Mouse (Mus musculus) macrophage (primary cell): Measurements from ENCODE around the gene Naa15. TPM values are rescaled to one million over a fixed set of nuclear protein-coding genes. Genes with fewer than 3 reads are reported as not detected.
A peak's percentile ranks its signal among the peaks of the same experiment; 100 is the strongest.
"Not testable (repeated sequence)": the region's sequence is repeated elsewhere in the genome, so short reads cannot be mapped to it uniquely, and the experiment has no call there.

Experiments
- H3K27ac ChIP-seq: fragments of 350-480 bp; formaldehyde crosslinking; 2 replicates; pipeline ENCODE4 v1.9.0; 2021
- H3K36me3 ChIP-seq: fragments of 350-480 bp; formaldehyde crosslinking; 2 replicates; pipeline ENCODE4 v1.9.0; 2021; ENCODE audit errors: inconsistent target
- H3K4me3 ChIP-seq: fragments of 350-480 bp; formaldehyde crosslinking; 2 replicates; pipeline ENCODE4 v1.9.0; 2021; ENCODE audit errors: inconsistent target
- H3K79me2 ChIP-seq: fragments of 350-480 bp; formaldehyde crosslinking; 2 replicates; pipeline ENCODE4 v1.9.0; 2021; ENCODE audit errors: inconsistent target
- WGBS: methylation state at CpG from one replicate; pipeline ENCODE4 v1.1.7; 2026; ENCODE audit warnings: inconsistent platforms; ENCODE audit not compliant: missing documents; 5-methylcytosine and 5-hydroxymethylcytosine counted together
- polyA plus RNA-seq: library from polyadenylated mRNA; stranded (reverse); fragments of 250-400 nt; gene quantifications from 3 replicates; pipeline ENCODE4 v1.2.4, GENCODE M21; 2018; ENCODE audit warnings: inconsistent platforms

Naa15 gene
- polyA plus RNA-seq, 1 experiment from 2014 or later, result 39.3 TPM

- H3K27ac ChIP-seq, result no peak overlapping the region
- H3K79me2 ChIP-seq, result no peaks in the 10 kb centered on the region
- H3K36me3 ChIP-seq, result no peaks in the 10 kb centered on the region
- no peak overlapping the region for H3K4me3 ChIP-seq
- WGBS, result 88% methylated on average over 12 of the region's 12 CpGs
Observed at GRCm38 (mm10) chr3:51386441-51387133, 28.4 kb upstream of the Naa15 start.

GRCm38 (mm10) chr3:51387134-51387451 lies 27.9 kb upstream of the Naa15 start:
- no peak overlapping the region for H3K27ac ChIP-seq
- H3K79me2 ChIP-seq, result no peaks in the 10 kb centered on the region
- no peaks in the 10 kb centered on the region for H3K36me3 ChIP-seq
- no peak overlapping the region for H3K4me3 ChIP-seq
- WGBS, result 86% methylated on average over 3 of the region's 3 CpGs

GRCm38 (mm10) chr3:51387868-51388381 lies 27.0 kb upstream of the Naa15 start:
- no peak overlapping the region for H3K4me3 ChIP-seq
- WGBS, result 97% methylated on average over 7 of the region's 8 CpGs
- H3K36me3 ChIP-seq, result no peaks in the 10 kb centered on the region
- H3K79me2 ChIP-seq, result no peaks in the 10 kb centered on the region
- no peak overlapping the region for H3K27ac ChIP-seq

GRCm38 (mm10) chr3:51388904-51389303 lies 26.0 kb upstream of the Naa15 start:
- 13% methylated on average over 13 of the region's 13 CpGs for WGBS
- Histone ChIP-seq H3K27ac (no peak overlapping the region), H3K79me2 (no peaks in the 10 kb centered on the region), H3K4me3 (no peak overlapping the region), H3K36me3 (no peaks in the 10 kb centered on the region)

- WGBS, result 88% methylated on average over 5 of the region's 5 CpGs
- H3K27ac ChIP-seq, result no peak overlapping the region
- no peaks in the 10 kb centered on the region for H3K36me3 ChIP-seq
- H3K79me2 ChIP-seq, result no peaks in the 10 kb centered on the region
- H3K4me3 ChIP-seq, result no peak overlapping the region
Observed at GRCm38 (mm10) chr3:51391095-51391494, 23.9 kb upstream of the Naa15 start.

DNA sequence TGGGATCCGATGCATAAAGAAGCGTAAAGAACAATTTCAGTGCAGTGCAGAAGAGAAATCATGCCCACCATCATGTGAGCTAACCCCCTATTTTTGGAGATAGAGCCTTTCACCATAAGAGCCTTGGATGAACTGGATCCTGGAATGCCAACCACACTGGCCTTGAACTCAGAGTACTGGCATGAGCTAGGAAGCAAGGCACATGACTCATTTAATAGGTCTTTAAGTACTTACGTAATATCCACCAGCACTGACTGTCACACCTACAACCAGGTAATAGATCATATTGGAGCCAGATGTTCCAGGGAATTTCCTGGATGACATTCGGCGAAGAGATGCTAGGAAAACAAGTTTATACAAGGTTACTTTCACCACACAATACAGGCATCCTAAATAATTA lies 23.4 kb upstream of the Naa15 start:
- WGBS, result 91% methylated on average over 5 of the region's 5 CpGs
- H3K27ac ChIP-seq, result no peak overlapping the region
- no peaks in the 10 kb centered on the region for H3K36me3 ChIP-seq
- H3K79me2 ChIP-seq, result no peaks in the 10 kb centered on the region
- H3K4me3 ChIP-seq, result no peak overlapping the region

DNA sequence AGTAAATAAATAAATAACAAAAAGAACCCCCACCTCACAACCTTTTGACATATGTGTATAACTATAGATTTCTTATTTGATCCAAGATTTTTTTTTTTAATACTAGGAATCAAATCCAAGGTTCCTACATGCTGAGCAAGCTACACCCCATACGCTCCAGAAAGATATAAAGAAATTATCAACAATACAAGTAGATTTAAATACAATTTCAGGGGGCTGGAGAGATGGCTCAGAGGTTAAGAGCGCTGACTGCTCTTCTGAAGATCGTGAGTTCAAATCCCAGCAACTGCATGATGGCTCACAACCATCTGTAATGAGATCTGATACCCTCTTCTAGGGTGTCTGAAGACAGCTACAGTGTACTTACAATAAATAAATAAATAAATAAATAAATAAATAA lies 21.9 kb upstream of the Naa15 start:
- WGBS, result 100% methylated on average over 3 of the region's 3 CpGs
- H3K36me3 ChIP-seq, H3K4me3 ChIP-seq, H3K79me2 ChIP-seq, H3K27ac ChIP-seq: not testable (repeated sequence)

DNA sequence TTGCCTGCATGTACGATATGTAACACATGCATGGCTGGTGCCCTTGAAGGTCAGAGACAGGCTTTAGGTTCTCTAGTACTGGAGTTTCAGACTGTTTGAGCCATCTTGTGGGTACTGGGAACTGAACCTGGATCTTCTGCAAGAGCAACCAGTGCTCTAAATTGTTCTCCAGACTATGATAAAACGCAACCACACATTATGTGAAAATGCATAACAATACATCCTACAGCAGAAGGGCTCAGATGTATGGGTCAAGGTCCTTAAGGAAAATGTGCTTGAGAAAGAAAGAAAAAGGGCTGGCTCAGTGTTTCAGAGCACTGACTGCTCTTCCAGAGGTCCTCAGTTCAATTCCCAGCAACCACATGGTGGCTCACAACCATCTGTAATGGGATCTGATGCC lies 21.3 kb upstream of the Naa15 start:
- Histone ChIP-seq H3K4me3 (no peak overlapping the region), H3K36me3 (no peaks in the 10 kb centered on the region), H3K27ac (no peak overlapping the region), H3K79me2 (no peaks in the 10 kb centered on the region)
- 100% methylated on average over 2 of the region's 2 CpGs for WGBS

DNA sequence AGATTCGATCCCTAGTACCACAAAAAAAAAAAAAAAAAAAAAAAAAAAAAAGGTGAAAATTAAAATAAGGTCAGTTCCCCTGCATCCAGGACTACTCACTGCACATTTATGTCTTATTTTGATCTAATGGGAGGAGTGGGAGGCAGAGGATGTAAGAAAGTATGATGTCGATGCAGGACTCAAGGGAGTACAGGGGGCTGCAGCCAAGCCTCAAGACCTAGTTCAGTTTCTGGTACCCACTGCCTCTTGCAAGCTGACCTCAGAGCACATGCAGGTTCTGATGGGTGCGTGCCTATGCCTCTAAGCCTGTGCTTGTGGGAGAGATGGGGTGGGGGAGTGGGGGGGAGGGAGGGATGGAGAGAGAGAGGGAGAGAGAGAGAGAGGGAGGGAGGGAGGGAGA lies 20.1 kb upstream of the Naa15 start:
- Histone ChIP-seq H3K4me3 (no peak overlapping the region), H3K79me2 (no peaks in the 10 kb centered on the region), H3K27ac (no peak overlapping the region), H3K36me3 (no peaks in the 10 kb centered on the region)
- 86% methylated on average over 1 of the region's 3 CpGs for WGBS

DNA sequence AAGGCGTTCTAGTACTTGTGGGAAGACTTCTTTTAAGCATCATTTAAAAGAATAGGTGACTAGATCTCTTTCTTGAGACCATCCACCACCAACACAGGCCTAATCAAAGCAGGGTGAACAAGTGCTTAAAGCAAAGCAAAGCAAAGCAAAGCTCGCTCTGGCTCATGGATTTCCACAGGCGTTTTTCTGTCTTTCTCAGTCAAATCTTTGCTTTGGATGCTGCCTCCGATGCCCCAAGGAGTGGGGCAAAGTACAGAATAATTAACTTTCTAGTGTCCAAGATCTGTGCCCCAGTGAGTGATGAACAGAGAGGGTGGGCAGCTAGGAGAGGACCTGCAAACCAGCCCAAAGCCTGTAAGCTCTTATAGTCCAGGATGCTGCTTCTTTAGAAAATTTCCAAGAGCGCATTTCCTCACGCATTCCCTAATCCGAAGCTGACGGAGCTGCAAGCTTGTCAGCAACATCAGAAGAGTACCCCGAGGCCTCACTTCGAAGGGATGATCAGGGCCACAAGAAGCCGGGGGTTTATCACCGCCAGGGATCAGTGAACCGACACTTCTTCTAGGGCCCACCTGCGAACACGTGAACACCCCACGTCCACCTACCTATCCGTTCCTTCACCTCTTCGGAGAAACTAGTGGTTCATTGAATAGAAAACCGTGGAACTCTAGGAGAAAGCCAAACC lies 19.3 kb upstream of the Naa15 start:
- Histone ChIP-seq H3K79me2 (no peaks in the 10 kb centered on the region), H3K4me3 (no peak overlapping the region), H3K36me3 (no peaks in the 10 kb centered on the region), H3K27ac (no peak overlapping the region)
- 79% methylated on average over 18 of the region's 19 CpGs for WGBS

- no peaks in the 10 kb centered on the region for H3K79me2 ChIP-seq
- WGBS, result 6% methylated on average over 41 of the region's 41 CpGs
- H3K27ac ChIP-seq, result peak within 1 kb of the TSS; percentile 25; the same call in 1 of the 2 replicates
- peak within 1 kb of the TSS; percentile 63 for H3K4me3 ChIP-seq
- no peaks in the 10 kb centered on the region for H3K36me3 ChIP-seq
Observed at GRCm38 (mm10) chr3:51396219-51397068, 18.5 kb upstream of the Naa15 start, which contains the start of gene Mgarp. Mgarp (minus strand) TSS chr3:51396738.

DNA sequence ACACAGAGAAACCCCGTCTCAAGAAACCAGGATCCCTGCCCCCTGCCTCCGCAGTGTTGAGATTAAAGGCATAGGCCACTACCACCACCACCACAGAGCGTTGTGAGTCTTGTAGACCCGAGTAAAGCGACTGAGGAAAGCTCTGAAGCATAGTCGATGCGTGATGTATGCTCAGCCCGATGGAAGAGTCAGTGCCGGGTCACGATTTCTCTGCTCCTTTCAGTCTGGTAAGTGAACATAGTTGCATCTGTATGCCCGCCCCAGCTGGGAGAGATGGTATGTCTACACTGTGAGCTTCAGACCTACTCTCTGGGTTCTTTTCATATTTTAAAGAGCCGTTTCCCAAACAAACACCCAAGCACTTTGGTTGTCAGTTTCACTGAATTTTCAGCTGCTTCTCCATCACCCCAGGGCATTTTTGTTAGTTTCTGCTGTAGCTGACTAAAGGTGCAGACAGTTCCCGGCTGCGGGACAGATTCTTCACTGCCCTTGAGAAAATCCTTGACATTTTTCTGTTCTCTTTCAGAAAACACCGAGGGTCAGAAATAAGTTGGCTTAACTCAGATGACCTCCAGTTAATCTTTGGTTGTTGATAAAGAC lies 17.1 kb upstream of the Naa15 start:
- no peak overlapping the region for H3K27ac ChIP-seq
- no peak overlapping the region for H3K4me3 ChIP-seq
- no peaks in the 10 kb centered on the region for H3K79me2 ChIP-seq
- WGBS, result 79% methylated on average over 15 of the region's 15 CpGs
- no peaks in the 10 kb centered on the region; the same call in 1 of the 2 replicates for H3K36me3 ChIP-seq

- Histone ChIP-seq H3K36me3 (no peaks in the 10 kb centered on the region; the same call in 1 of the 2 replicates), H3K27ac (no peak overlapping the region), H3K4me3 (no peak overlapping the region), H3K79me2 (no peaks in the 10 kb centered on the region)
- WGBS, result 62% methylated on average over 3 of the region's 3 CpGs
Observed at GRCm38 (mm10) chr3:51398667-51399066, 16.3 kb upstream of the Naa15 start.

DNA sequence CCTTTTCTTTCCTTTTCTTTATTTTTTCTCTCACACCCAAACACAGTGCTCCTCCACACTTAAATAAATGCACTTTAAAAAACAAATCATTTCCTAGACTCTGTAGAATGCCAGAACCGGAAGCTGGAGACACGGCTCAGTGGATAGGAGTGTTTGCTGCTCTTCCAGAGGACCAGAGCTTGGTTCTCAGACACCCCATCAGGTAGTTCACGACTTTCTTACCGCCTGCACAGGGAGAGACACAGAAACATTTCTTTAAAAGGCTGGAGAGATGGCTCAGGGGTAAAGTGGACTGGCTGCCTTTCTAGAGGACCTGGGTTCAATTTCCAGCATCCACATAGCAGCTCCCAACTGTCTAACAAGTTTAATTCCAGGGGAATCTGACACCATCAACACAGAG lies 15.4 kb upstream of the Naa15 start:
- no peak overlapping the region for H3K27ac ChIP-seq
- H3K4me3 ChIP-seq, result no peak overlapping the region
- H3K36me3 ChIP-seq, result peaks cover 1% of the 10 kb centered on the region; the same call in 1 of the 2 replicates
- no peaks in the 10 kb centered on the region for H3K79me2 ChIP-seq
- 77% methylated on average over 4 of the region's 4 CpGs for WGBS
